Mouse (Mus musculus) cerebellum, adult 11-12 months (tissue): ENCODE data around the gene Zfp526.

Experiments used
- DNase-seq: peaks from one replicate; pipeline ENCODE4 v3.0.0; 2022

The Zfp526 gene

DNA sequence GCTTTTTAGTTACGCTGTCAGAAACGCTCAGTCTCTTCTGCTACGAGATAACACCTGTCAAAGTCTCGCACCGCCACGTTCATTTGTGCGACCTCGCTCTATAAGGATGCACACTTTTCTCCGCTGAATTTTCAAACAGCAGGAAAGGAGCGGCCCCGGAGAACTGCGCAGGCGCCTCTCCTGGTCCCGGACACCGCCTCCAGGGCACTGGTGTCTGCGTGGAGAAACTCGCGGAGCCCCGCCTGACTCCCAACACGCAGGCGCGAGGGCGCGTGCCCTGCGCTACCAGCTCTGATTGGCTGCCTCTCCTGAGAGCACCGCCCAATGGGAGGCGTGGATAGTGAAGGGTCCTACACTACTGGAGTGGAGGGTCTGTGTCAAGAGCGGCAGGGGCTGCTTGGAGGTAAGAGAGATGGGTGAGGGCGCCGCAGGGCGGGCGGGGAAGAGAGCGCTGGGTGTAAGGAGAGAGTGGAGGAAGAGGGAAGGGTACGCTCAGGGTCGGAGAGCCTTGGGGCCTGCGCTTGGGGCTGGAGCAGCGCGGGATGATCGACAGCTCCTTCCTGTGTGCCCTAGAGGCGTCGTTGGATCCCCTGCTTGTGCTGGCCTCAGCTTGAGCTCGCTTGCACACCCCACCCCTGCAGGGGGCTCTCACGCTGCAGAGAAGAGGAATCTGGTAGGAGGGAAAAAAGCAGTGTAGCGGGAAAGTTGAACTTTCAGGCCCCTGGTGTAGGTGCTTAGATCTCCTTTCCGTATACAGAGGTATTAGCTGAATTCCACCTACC is at the start of gene Zfp526:
Gene Zfp526, plus strand, starts transcription at position 324 of the 782 bp plus-strand sequence.
- DNase-seq = peak; percentile 98

DNA sequence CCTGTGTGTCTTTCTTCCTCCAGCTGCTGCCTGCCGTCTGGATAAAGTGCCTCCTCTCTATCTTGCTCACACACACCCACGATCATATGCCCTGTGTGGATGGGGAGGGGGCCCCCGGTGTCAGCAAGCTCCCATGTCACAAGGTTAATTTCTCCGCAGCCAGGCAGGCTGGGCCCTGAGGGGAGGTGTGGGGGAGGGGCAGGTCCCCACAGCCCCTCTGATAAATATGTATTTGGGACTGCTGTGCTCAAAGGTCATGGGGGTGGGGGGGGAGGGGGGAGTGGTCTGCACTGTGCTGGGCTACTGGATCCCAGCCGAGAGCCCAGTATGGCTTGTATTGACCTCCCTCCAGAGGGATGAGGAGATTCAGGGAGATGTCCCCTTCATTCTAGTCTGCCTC is 48.6 kb upstream of the Zfp526 start:
- DNase-seq = no peak

DNA sequence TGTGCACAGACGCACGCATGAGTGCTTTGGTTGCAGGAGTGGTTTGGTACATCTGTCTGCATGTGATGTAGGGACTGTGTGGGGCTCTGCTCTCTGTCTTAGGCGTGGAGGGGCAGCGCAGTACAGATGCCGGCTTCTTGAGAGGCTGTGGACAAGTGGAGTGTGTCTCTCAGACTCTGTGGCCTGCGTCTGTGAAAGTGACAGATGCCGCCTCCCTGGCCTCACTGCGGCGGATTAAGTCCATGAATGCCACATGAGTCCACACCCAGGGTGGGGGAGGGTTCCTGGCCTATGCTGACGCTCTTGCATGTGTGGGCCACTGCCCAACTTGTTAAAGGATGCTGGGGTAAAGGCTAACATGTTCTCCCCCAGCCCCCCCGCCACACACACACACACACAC is 46.9 kb upstream of the Zfp526 start:
- DNase-seq = no peak

DNA sequence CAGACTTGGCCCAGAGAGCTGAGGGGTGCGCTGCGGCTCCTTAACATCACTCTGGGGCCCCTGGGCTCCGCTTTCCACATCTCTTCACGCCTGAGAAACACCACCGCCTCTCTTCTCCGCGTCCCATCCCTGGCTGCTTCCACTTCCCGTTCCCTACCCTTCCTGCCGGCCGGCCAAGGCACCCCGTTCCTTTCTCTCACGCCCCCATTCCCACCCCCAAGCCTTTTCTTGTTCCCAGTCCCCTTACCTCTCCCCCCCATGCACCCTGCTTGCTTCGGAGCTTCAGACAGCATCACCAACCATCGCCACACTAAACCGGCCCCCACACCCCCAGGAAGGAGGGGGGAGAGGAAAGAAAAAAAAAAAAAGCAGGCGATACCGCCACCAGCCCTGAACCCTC is 42.9 kb upstream of the Zfp526 start:
- peak; percentile 51 for DNase-seq

DNA sequence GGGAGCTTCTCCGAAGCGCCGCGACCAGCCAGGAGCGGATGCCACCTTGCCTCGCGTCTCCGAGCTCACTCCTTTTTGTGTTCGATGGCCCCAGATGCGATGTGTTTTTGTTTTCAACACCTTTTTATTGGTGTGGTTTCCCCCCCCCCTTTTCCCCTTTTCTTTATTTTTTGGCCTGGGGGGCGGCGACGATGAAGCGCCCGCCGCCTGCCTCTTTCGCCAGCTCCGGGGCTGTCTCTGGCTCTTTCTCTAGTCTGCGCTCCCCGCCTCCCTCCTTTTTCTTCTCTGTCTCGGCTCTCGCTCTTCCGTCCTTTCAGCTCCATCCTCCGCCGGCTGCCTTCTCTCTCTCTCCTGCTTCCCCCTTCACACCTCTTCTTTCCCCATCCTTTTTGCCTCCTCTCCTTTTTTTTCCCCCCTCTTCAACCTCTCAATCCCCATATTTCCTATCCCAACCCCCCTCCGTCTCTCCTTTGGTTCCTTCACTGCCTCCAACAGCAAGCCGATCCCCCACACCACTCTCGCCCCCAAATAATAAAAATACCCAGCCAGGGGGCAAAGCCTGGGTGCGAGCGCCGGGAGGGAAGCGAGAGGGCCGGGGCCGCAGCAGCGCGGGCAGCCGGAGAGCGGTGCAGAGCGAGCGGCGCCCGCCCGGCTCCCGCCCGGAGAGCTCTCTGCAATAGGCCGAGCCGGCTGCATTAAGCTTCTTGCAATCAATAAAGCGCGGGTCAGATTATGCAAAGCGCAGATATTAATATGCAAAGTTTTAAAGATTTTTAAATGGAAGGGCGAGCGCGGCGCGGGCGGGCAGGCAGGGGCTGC is 42.2 kb upstream of the Zfp526 start:
- DNase-seq = peak; percentile 45

DNA sequence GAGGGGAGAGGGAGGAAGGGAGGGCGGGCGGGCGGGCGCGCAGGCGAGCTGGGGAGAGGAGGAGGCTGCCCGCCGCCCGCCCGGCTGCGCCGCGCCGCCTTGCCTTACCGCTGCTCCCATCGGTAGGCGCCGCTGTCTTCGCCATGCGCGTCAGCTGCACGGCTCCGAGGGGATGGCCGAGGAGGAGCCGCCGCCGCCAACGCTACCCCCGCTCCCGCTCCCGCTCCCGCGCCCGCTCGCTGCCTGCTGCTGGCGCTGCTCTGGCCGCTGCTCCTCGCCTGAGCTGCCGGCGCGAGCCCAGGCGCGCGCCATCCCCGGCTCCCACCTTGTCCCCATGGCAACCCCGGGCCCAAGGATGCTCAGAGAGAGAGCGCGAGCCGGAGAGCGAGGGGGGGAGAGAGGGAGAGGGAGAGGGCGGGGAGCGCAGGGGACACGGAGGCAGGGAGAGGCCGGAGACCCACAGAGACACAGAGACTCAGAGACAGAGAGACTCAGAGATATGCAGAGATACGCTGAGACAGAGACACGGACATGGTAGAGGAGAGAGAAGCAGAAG is 41.5 kb upstream of the Zfp526 start, which contains the start of gene Pou2f2:
Gene Pou2f2, minus strand, starts transcription at position 121 of the 556 bp plus-strand sequence.
- DNase-seq = peak; percentile 88

DNA sequence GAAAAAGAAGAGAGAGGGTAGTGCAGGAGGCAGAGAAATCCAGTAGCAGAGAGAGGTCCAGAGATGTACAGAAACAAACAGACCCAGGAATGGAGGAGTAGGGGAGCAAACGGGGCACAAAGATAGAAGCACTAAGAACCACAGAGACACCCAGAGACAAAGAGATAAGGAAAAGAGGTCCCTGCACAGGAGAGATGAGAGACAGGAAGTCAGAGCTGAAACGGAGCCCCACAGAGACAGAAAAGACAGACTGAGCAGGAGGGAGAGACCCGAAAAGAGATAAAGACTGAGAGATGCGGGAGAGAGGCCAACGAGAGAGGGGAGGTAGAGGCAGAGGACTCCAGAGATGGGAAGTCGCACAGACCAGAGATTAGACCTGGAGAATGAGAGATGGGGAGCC is 40.7 kb upstream of the Zfp526 start:
- DNase-seq = peak; percentile 39

DNA sequence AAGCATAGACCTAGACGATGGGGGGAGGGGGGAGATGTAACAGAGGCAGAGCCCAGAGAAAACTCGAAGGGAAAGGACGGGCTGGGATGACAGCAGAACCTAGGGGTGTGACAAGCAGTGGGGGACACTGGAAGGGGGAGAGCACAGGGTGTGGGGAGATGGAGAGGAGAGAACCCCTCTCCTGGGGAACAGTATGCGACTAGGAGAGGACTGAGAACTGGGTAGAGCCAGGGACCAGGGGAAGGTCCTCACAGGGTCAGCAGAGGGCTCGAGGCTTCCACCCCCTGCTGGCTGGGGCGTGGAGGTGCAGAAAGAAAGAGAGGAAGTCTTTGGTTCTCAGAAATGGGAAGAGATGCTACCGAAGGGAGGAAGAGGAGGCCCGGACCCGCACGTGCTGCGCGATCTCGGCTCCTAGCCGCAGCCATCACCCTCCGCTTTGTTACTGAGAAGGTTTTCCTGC is 39.9 kb upstream of the Zfp526 start:
- peak; percentile 51 for DNase-seq

DNA sequence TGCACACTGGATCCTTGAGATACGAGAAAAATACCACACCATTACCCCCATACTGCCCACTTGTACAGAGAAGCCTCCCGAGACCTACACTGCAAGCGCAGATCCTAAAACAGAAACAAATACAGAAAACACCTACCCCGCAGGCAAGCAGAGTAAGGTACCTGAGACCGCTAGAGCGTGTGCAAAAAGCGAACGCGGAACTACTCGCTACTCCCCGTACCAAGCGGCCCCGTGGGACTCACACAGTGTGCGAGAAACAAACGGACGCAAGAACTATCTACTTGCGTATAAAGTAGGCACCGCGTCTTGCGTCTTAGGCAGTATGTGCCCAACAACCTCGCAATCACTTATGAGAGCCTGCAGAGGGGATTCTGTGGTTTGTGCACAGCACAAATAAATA is 39.4 kb upstream of the Zfp526 start:
- no peak for DNase-seq

DNA sequence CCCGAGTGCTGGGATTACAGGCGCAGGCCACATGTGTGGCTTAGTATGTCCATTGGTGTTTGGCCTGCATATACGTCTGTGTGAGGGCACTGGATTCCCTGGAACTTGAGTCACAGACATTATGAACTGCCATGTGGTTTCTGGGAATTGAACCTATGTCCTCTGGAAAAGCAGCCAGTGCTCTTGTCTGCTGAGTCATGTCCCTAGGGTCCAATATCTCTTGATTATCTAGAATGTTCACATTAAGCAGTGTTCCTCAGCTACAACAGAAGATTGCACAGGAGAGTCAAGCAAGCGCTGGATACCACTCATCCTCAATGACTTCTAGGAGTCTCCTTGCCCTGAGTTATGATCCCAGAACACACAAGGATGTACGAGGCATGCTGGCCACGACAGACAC is 37.1 kb upstream of the Zfp526 start:
- DNase-seq = no peak

DNA sequence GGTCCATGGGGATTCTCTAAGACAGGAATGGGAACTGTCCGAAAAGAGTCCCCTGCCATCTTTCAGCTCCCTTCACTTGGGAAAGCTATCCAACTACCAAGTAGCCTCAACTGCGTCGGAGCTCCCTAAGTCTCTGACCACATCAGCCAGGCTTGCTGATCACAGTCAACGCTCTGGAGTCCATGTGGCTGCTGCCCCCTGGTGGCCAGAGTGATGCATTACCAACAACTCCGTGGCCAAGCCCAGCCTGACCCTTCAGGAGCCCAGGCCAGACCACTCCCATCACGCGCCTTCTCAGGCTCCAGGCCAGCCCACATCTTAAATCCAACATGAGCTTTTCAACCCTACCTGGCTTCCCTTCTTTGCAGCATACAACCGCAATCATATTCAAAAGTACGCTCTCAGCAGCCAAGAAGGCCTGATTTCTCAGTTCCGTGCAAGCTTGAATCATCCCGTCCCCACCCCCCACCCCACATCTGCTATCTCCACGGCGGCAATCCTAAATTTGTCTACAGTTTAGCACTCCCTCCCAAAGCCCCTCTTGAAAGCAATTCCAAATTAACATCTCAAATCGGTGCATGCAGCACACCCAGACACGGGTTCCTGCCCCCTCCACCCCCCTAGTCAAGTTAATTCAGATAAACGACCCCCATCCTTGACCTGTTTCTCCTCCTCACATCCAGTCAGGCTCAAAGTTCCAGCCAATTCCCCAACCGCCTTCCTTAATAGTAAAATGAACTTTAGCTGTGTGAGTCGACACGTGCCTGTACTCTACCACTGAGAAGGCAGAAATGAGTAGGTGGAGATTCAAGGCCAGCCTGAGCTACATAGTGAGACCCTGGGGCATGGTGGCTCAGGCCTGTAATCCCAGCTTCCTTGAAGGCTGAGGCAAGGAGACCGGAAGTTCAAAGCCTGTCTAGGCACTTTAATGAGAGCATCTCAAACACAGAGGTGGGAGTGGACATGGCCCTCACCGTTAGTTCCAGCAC is 33.3 kb upstream of the Zfp526 start:
- peak; percentile 84 for DNase-seq

DNA sequence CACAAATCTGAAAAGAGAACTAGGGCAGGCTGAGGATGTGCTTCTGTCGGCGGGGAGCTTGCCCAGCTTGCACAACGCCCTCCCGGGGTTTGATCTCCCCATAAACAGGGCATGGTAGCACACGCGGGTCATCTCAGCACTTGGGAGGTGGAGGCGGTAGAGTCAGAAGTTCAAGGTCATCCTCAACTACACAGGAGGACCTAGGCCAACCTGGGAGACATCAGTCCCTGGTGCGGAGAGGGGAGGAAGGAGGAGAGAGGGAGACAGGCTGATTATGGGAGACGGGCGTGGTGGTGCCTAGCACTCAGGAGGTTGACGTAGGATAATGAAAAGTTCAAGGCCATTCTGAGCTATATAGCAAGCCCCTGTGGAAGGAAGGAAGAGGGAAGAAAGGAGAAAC is 30.4 kb upstream of the Zfp526 start:
- DNase-seq = no peak

DNA sequence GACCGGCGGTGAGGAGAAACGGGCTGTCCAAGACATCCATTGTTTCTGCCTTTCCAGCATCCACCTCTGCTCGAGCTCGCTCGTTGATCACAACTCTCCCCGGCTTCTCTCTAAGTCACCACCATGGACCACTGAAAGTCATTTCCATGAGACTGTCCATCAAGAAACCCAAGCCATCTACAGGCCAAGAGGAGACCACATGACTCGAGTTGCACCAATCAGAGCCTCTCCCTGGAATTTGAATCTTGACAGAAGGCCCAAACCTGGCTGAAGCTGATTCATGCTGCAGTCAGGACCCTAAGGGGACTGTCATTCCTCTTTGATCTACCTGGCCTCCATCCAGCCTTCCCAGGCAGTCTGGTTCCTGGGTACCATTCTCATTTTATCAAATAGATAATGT is 29.1 kb upstream of the Zfp526 start:
- DNase-seq = no peak

DNA sequence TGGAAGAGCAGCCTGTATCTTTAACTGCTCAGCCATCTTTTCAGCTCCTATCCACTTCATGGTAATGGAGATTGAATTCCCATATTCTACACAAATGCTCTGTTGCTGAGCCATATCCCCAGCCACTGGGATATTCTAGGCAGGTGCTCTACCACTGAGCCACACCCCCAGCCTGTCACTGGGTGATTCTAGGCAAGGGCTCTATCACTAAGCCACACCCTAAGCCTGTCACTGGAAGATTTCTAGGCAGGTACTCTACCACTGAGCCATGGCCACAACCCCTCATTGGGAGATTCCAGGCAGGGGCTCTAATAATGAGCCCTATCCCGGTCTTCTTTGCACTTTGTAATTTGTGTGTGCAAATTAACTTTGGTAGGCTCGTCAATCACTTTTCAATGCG is 26.1 kb upstream of the Zfp526 start:
- no peak for DNase-seq

DNA sequence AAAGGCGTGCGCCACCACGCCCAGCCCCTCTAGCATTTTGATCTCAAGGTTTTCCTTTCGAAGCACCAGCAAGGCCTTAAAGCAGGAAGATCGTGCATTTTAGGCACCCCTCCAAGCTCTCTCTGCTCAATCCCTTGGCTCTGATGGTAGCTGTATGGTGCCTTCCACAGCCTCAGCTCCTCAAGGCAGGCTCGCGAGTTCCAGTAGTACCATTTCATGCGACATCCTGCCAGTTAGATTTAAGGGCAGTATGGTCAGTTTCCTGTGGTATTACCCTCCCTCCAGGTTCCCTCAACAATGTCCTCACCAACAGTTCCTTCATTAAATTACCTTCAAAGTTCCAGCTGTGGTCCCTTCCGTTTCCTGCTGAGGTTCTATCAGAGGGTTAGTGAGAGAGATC is 25.1 kb upstream of the Zfp526 start:
- no peak for DNase-seq

DNA sequence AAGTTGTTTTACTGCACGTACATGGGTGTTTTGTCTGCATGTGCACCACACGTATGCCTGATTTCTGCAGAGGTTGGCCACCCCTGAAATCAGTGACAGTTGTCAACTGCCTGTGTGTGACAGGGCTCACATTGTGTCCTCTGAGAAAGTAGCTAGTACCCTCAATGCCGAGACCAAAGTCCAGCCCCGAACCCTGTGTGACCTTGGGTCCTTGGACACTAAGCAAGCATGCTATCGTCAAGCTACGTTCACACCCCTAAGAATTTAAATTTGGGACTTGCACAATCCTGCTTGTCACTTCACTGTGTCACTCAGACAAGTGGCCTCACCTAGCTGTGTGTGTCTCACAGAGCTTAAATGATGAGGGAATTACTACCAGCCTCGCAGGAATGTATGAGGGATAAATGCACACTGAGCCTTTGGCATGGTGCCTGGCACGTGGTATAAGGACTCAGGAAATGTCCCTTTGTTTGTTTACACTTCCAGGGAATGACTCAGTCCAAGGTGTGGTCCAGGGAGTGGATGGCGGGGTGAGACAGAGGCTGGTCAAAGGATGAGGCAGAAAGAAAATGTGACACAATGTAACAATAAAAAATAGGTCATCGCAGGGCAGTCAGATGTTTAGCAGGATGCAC is 23.7 kb upstream of the Zfp526 start:
- DNase-seq = no peak

DNA sequence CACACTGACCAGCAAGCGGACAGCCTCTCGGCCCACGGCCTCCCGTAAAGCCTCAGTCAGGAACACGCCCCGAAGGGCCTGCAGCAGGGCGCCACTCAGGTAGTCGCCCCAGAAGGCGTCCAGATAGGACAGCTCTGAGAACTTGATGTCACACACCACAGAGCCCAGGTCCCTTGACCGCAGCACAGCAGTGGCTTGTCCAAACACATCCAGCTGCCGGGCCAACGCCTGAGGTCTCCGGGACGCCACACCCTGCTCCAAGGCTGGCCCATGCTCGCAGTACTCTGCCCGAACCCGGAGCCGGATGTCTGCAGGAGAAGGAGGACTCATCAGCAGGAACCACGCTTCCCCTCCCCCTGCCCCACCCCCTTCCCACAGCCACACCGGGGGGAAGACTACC is 17.6 kb upstream of the Zfp526 start:
- DNase-seq = no peak

DNA sequence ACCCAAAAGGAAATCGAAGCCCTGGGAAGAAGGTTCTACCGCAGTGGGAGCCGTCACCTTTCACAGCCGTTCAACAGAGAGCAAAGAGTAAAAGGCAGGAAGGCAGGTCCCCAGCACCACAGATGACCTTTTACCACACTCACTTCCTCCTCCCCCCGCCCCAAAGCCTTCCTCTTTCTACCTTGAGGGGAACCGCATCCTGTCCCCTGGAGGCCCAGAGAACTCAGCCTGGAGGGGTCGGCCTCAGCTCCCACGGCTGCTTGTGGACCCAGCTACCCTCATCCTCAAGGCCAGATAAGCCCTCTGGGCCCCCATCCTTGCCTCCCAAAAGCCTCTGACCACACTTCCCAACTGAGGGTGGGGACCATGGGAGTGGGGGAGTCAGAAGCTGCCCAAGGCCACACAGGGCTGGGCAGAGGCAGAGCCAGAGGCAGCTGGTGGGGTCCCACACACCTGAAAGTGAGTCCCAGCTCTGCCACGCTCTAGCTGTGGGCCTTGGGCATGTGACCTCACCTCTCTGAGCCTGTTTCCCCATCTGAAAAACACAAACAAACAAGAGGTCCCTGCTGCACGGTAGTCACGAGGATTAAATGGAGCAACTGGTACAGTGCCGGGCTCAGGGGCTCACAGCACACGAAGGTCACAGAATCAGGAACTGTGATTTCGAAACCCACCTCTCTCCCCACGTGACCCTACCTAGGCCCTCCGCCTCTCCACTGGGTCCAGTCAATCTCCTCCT is 15.7 kb upstream of the Zfp526 start:
- DNase-seq = peak; percentile 26

DNA sequence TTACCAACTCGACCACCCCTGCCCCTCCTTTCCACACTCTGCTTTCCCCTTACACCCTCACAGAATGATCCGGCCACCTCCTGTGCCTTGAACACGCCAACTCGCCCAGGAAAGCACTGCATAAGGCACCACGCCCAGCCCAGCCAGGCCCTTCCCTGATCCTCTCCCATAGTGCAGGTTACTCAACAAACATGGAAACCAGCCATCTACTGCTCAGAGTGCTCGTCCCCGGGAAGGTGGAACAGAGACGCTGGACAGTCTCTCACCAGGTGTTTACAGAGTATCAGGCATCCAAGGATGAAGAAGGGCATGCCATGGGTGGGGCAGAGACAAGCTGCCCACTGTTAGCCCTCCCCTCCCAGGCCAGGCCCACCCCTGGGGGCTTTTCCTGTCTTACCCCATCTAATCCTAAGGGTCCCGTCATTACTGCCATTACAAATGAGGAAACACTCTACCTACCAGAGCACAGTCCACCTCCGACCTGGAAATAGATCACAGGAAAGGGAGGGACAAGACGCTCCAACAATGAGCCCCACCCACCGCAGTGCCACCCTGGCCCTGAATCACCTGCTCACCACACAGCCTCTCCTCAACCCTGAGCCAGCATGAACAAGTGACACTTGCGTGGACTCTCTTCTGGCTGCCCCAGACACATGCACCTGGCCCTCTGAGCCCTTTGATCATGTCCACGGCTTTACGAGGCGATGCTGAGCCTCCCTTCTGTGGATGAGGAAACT is 15.0 kb upstream of the Zfp526 start:
- DNase-seq = peak; percentile 61

DNA sequence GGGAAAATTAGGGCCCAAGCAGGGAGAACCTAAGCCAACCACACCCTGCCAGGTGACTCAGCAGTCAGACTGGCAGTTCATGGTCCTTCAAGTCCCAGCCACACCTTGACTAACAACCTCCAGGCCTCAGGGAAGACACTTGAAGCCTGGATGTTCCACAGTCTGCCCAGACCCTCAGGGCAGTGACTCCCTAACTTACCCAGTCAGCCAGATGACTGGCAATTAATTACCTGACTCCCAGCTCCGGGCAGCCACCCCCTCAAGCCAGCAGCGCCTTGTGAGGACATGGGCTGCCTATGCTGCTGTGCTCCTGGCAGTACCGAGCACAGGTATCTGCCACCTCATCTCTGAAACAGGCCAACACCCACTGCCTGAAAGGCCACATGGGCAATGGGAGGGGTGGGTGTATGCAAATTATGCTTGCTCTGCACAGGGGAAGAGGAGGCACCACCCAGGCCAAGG is 12.0 kb upstream of the Zfp526 start:
- no peak for DNase-seq
